Mouse (Mus musculus): ENCODE results near the gene Polr2b. TPM values are rescaled to one million over a fixed set of nuclear protein-coding genes. Genes with fewer than 3 reads are reported as not detected.

The Polr2b gene
- polyA plus RNA-seq, 1 experiment = 24.3 TPM

GRCm38 (mm10) chr5:77381686-77382085 lies 71.7 kb downstream of the Polr2b start:
- Histone ChIP-seq H3K36me3 (ENCODE audit: control insufficient read depth, insufficient read depth) (no peaks in the 10 kb centered on the region), H3K4me3 (ENCODE audit: insufficient read depth, poor library complexity, severe bottlenecking) (no peak overlapping the region), H3ac (ENCODE audit: control insufficient read depth, insufficient read length, low read depth) (no peak overlapping the region), H3K79me2 (ENCODE audit: control insufficient read depth, insufficient read depth) (peaks cover 76% of the 10 kb centered on the region), H3K79me3 (ENCODE audit: low read depth) (peaks cover 23% of the 10 kb centered on the region), H3K27me3 (ENCODE audit: control insufficient read depth, insufficient read depth, insufficient read length) (no peaks in the 10 kb centered on the region)
- TF ChIP-seq MAX (IDR thresholded peaks at IDR 0.05) (no peak), USF1 (IDR thresholded peaks at IDR 0.05; ENCODE audit: low read depth) (no peak), FOSL1 (IDR thresholded peaks at IDR 0.05; ENCODE audit: insufficient read depth, low read length, poor library complexity, severe bottlenecking) (no peak), MYOD1 (IDR thresholded peaks at IDR 0.05; ENCODE audit: control insufficient read depth, insufficient read length, low read depth) (no peak), MYOG (IDR thresholded peaks at IDR 0.05; ENCODE audit: control insufficient read depth, extremely low read depth, insufficient read length) (no peak), CEBPB (IDR thresholded peaks at IDR 0.05; ENCODE audit: low read depth) (no peak), CTCF (IDR thresholded peaks at IDR 0.05; ENCODE audit: control insufficient read depth, insufficient read depth, insufficient read length) (no peak)

DNA sequence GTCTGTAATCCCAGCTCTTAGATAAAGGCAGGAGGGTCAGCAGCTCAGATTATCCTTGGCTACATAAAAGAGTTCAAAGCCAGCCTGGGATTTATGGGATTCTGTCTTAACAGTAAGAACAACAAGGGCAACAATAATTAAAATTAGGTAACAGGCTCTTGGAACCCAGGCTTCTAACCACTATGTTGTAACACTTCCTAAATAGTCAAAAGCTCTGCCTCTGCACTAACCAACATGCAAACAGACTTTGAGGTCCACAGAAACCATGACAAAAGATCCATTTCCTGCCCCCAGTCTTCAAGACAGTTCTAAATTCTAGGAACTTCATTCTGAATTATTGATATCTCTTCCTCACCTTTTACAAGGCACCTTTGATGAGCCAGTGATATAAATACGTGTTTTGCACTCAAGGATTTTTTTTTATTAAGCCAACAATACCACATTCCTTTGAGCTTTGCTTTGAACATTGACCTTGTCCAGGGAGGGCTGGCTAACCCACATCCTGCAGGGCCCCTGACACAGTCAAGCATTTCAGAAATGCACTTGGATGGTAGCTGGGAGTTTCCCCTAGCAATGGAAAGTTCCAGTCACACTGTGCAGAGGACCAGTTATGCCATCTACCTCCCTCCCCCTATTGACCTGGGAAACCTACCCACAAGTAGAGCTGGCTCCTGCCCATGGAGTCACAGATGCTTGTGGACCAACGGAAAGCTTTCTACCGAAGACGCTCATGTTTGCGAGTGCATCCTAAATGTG lies 74.0 kb downstream of the Polr2b start:
- TF ChIP-seq CTCF (IDR thresholded peaks at IDR 0.05; ENCODE audit: control insufficient read depth, insufficient read depth, insufficient read length) (no peak), CEBPB (IDR thresholded peaks at IDR 0.05; ENCODE audit: low read depth) (no peak)
- H3K4me3 ChIP-seq (ENCODE audit: insufficient read depth, poor library complexity, severe bottlenecking) = no peak overlapping the region
- H3K27me3 ChIP-seq (ENCODE audit: control insufficient read depth, insufficient read depth, insufficient read length) = no peaks in the 10 kb centered on the region
- H3K79me3 ChIP-seq (ENCODE audit: low read depth) = peaks cover 23% of the 10 kb centered on the region
- no peaks in the 10 kb centered on the region for H3K36me3 ChIP-seq (ENCODE audit: control insufficient read depth, insufficient read depth)
- peaks cover 67% of the 10 kb centered on the region for H3K79me2 ChIP-seq (ENCODE audit: control insufficient read depth, insufficient read depth)
- no peak overlapping the region for H3ac ChIP-seq (ENCODE audit: control insufficient read depth, insufficient read length, low read depth)

GRCm38 (mm10) chr5:77384724-77385123 lies 74.8 kb downstream of the Polr2b start:
- no peak for TF ChIP-seq MYOD1 (IDR thresholded peaks at IDR 0.05; ENCODE audit: control insufficient read depth, insufficient read length, low read depth)
- TF ChIP-seq MYOG (IDR thresholded peaks at IDR 0.05; ENCODE audit: control insufficient read depth, extremely low read depth, insufficient read length) = no peak
- TF ChIP-seq USF1 (IDR thresholded peaks at IDR 0.05; ENCODE audit: low read depth) = no peak
- no peak for TF ChIP-seq CTCF (IDR thresholded peaks at IDR 0.05; ENCODE audit: control insufficient read depth, insufficient read depth, insufficient read length)
- no peak for TF ChIP-seq CEBPB (IDR thresholded peaks at IDR 0.05; ENCODE audit: low read depth)
- TF ChIP-seq FOSL1 (IDR thresholded peaks at IDR 0.05; ENCODE audit: insufficient read depth, low read length, poor library complexity, severe bottlenecking) = no peak
- no peak for TF ChIP-seq MAX (IDR thresholded peaks at IDR 0.05)
- no peak overlapping the region for H3K4me3 ChIP-seq (ENCODE audit: insufficient read depth, poor library complexity, severe bottlenecking)
- no peaks in the 10 kb centered on the region for H3K36me3 ChIP-seq (ENCODE audit: control insufficient read depth, insufficient read depth)

DNA sequence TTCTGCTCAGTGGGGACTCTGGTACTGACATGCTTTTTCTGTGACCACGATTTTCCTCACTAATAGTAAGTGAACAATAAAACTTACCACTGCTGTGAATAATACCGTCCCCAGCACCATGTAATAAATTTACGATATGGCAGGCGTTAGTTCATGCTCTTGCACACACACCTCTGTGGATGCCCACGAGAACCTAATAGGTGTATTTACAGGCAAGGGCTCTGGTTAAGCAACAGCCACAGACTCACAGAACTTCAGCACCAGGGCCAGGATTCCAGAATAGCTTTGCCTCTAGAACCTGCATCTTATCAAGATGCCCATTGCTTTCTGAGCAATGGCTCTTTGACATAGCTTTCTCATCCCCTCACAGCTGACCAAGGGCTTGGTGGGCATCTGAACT lies 75.3 kb downstream of the Polr2b start:
- peaks cover 25% of the 10 kb centered on the region for H3K79me3 ChIP-seq (ENCODE audit: low read depth)
- H3K36me3 ChIP-seq (ENCODE audit: control insufficient read depth, insufficient read depth) = no peaks in the 10 kb centered on the region
- TF ChIP-seq CTCF (IDR thresholded peaks at IDR 0.05; ENCODE audit: control insufficient read depth, insufficient read depth, insufficient read length) (no peak), MYOD1 (IDR thresholded peaks at IDR 0.05; ENCODE audit: control insufficient read depth, insufficient read length, low read depth) (no peak), FOSL1 (IDR thresholded peaks at IDR 0.05; ENCODE audit: insufficient read depth, low read length, poor library complexity, severe bottlenecking) (no peak), MAX (IDR thresholded peaks at IDR 0.05) (no peak), MYOG (IDR thresholded peaks at IDR 0.05; ENCODE audit: control insufficient read depth, extremely low read depth, insufficient read length) (no peak)
- H3K79me2 ChIP-seq (ENCODE audit: control insufficient read depth, insufficient read depth) = peaks cover 66% of the 10 kb centered on the region
- no peaks in the 10 kb centered on the region for H3K27me3 ChIP-seq (ENCODE audit: control insufficient read depth, insufficient read depth, insufficient read length)
- no peak overlapping the region for H3ac ChIP-seq (ENCODE audit: control insufficient read depth, insufficient read length, low read depth)
- no peak overlapping the region for H3K4me3 ChIP-seq (ENCODE audit: insufficient read depth, poor library complexity, severe bottlenecking)

More at GRCm38 (mm10) chr5:77384724-77385123, 74.8 kb downstream of the Polr2b start:
- H3K27me3 ChIP-seq (ENCODE audit: control insufficient read depth, insufficient read depth, insufficient read length) = no peaks in the 10 kb centered on the region
- peaks cover 67% of the 10 kb centered on the region for H3K79me2 ChIP-seq (ENCODE audit: control insufficient read depth, insufficient read depth)
- no peak overlapping the region for H3ac ChIP-seq (ENCODE audit: control insufficient read depth, insufficient read length, low read depth)
- H3K79me3 ChIP-seq (ENCODE audit: low read depth) = peaks cover 23% of the 10 kb centered on the region

- Histone ChIP-seq H3K36me3 (ENCODE audit: control insufficient read depth, insufficient read depth) (peaks cover 2% of the 10 kb centered on the region), H3K4me3 (ENCODE audit: insufficient read depth, poor library complexity, severe bottlenecking) (no peak overlapping the region), H3K27me3 (ENCODE audit: control insufficient read depth, insufficient read depth, insufficient read length) (no peaks in the 10 kb centered on the region), H3K79me3 (ENCODE audit: low read depth) (peaks cover 25% of the 10 kb centered on the region), H3ac (ENCODE audit: control insufficient read depth, insufficient read length, low read depth) (no peak overlapping the region), H3K79me2 (ENCODE audit: control insufficient read depth, insufficient read depth) (peaks cover 65% of the 10 kb centered on the region)
- TF ChIP-seq CEBPB (IDR thresholded peaks at IDR 0.05; ENCODE audit: low read depth) = peak; percentile 12
- TF ChIP-seq MYOD1 (IDR thresholded peaks at IDR 0.05; ENCODE audit: control insufficient read depth, insufficient read length, low read depth) = no peak
- TF ChIP-seq USF1 (IDR thresholded peaks at IDR 0.05; ENCODE audit: low read depth) = no peak
- TF ChIP-seq MAX (IDR thresholded peaks at IDR 0.05) = no peak
- TF ChIP-seq FOSL1 (IDR thresholded peaks at IDR 0.05; ENCODE audit: insufficient read depth, low read length, poor library complexity, severe bottlenecking) = no peak
Observed at GRCm38 (mm10) chr5:77385900-77386595, 76.1 kb downstream of the Polr2b start.
